In the genomic region with DNA sequence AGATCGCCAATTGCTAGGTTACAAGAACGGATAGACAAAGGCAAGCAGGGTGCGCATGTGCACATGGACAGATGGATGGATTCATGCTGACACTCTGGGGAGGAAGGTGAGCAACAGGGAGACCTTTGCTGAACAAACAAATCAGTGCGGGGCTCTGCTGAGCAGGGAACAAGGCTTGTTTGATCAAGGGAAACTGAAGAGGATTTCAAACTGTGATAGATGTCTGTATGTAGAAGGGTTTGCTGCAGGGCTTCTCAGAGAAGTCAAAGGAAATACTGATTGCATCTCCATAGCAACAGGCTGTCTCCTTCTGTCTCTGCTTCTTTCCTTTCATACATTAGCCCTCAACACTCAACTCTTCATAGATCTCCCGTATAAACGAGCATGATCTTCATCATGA, we compare ENCODE assay signal across 20 mouse cellular contexts.
DNase-seq lines count a peak whose midpoint lies in the region; ATAC-seq and TF ChIP-seq lines count a peak whose summit lies in the region.
"Had no signal": no experiment of that assay in that cellular context is flagged by ENCODE, and none has a peak within 500 bp of the region (broad histone marks: within the 10 kb centered on the region; RNA-seq: fewer than 3 reads in every experiment).

No protein-coding gene starts in this region.

- no peak overlapping the region for H3K4me3 ChIP-seq in forebrain, postnatal 0 days (ENCODE audit: low read depth, low read length)
- H3K4me3 ChIP-seq in forebrain, embryonic 11.5 days (ENCODE audit: low read depth, low read length), result no peak overlapping the region
- H3K4me3 ChIP-seq in neural tube, embryonic 15.5 days (replicated peaks), result no peak overlapping the region
- H3K4me3 ChIP-seq in midbrain, embryonic 11.5 days (ENCODE audit: low read depth, low read length), result no peak overlapping the region
- H3K4me3 ChIP-seq: gastrocnemius, adult 2 months; heart, embryonic 12.5 days; liver, embryonic 13.5 days had no signal

- H3K4me1 ChIP-seq in forebrain, postnatal 0 days (ENCODE audit: insufficient read depth), result no peaks in the 10 kb centered on the region
- no peaks in the 10 kb centered on the region for H3K4me1 ChIP-seq in forebrain, embryonic 11.5 days (replicated peaks; ENCODE audit: control insufficient read depth, insufficient read depth, low read length)
- peaks cover 11% of the 10 kb centered on the region; the same call in 1 of the 2 replicates for H3K4me1 ChIP-seq in neural tube, embryonic 15.5 days
- H3K4me1 ChIP-seq in midbrain, embryonic 11.5 days (ENCODE audit: control insufficient read depth, insufficient read depth, low read length), result peaks cover 3% of the 10 kb centered on the region; the same call in 1 of the 2 replicates
- H3K4me1 ChIP-seq: heart, embryonic 12.5 days; liver, embryonic 13.5 days had no signal

- H3K36me3 ChIP-seq in forebrain, postnatal 0 days (ENCODE audit: insufficient read depth), result no peaks in the 10 kb centered on the region
- no peaks in the 10 kb centered on the region for H3K36me3 ChIP-seq in forebrain, embryonic 11.5 days (ENCODE audit: control insufficient read depth, insufficient read depth, low read length)
- H3K36me3 ChIP-seq in neural tube, embryonic 15.5 days, result no peaks in the 10 kb centered on the region
- no peaks in the 10 kb centered on the region for H3K36me3 ChIP-seq in midbrain, embryonic 11.5 days (ENCODE audit: control insufficient read depth, insufficient read depth, low read length)
- H3K36me3 ChIP-seq: heart, embryonic 12.5 days; liver, embryonic 13.5 days had no signal

- H3K9me3 ChIP-seq in forebrain, postnatal 0 days (ENCODE audit: low read length), result no peaks in the 10 kb centered on the region
- H3K9me3 ChIP-seq in forebrain, embryonic 11.5 days (ENCODE audit: control insufficient read depth, low read length), result no peaks in the 10 kb centered on the region
- no peaks in the 10 kb centered on the region for H3K9me3 ChIP-seq in neural tube, embryonic 15.5 days (replicated peaks)
- no peaks in the 10 kb centered on the region for H3K9me3 ChIP-seq in midbrain, embryonic 11.5 days (ENCODE audit: control insufficient read depth, low read length)
- H3K9me3 ChIP-seq: heart, embryonic 12.5 days; liver, embryonic 13.5 days had no signal

- H3K27me3 ChIP-seq in forebrain, postnatal 0 days (ENCODE audit: insufficient read depth, low read length), result no peaks in the 10 kb centered on the region
- H3K27me3 ChIP-seq in forebrain, embryonic 11.5 days (ENCODE audit: control insufficient read depth, insufficient read depth, low read length), result no peaks in the 10 kb centered on the region
- H3K27me3 ChIP-seq in neural tube, embryonic 15.5 days (replicated peaks), result no peaks in the 10 kb centered on the region
- H3K27me3 ChIP-seq in midbrain, embryonic 11.5 days (ENCODE audit: control insufficient read depth, insufficient read depth, low read length), result no peaks in the 10 kb centered on the region
- H3K27me3 ChIP-seq: heart, embryonic 12.5 days; liver, embryonic 13.5 days had no signal

- DNase-seq in forebrain, postnatal 0 days, result peak; percentile 53
- DNase-seq in forebrain, embryonic 11.5 days (ENCODE audit: low spot score), result no peak
- no peak for DNase-seq in neural tube, embryonic 10.5 days (ENCODE audit: extremely low spot score, low spot score)
- no peak for DNase-seq in midbrain, embryonic 11.5 days (ENCODE audit: low spot score, missing footprints)
- DNase-seq in kidney, adult 9 months, result no peak
- no peak for DNase-seq in T-cell, adult 2 months (ENCODE audit: low spot score)
- DNase-seq: B cell, adult 2 months; cerebellum, adult 9-10 months; gastrocnemius, adult 2 months; heart, postnatal 14 days; kidney, adult 2 months; kidney, postnatal 25 days; liver, embryonic 13.5 days; lung, embryonic 14.5 days; lung, postnatal 36 days; right cerebral cortex, postnatal 4 days; thymus, adult 2 months had no signal

- ATAC-seq in forebrain, postnatal 0 days, result peak; percentile 85
- ATAC-seq in forebrain, embryonic 11.5 days (replicated peaks; ENCODE audit: low FRiP score), result no peak
- ATAC-seq in neural tube, embryonic 15.5 days (ENCODE audit: low FRiP score), result 0 out of 2 replicates have a peak, but pooled peaks have one; percentile 53
- peak; percentile 33; the same call in 1 of the 2 replicates for ATAC-seq in midbrain, embryonic 11.5 days (ENCODE audit: low FRiP score)
- ATAC-seq: inflammation-experienced regulatory T-cells, adult 6 months had no signal

- no peak overlapping the region for H3K4me2 ChIP-seq in forebrain, postnatal 0 days (ENCODE audit: low read depth)
- no peak overlapping the region for H3K4me2 ChIP-seq in forebrain, embryonic 11.5 days (ENCODE audit: low read depth, low read length, severe bottlenecking)
- no peak overlapping the region for H3K4me2 ChIP-seq in neural tube, embryonic 15.5 days
- H3K4me2 ChIP-seq in midbrain, embryonic 11.5 days, result no peak overlapping the region
- H3K4me2 ChIP-seq: heart, embryonic 12.5 days; liver, embryonic 13.5 days; lung, embryonic 14.5 days had no signal

- TF ChIP-seq CTCF in forebrain, postnatal 0 days (IDR thresholded peaks at IDR 0.05; ENCODE audit: low read depth), result no peak

- H3K27ac ChIP-seq in forebrain, postnatal 0 days (ENCODE audit: low read depth, low read length), result 0 out of 2 replicates have a peak overlapping the region, but pooled peaks have one; percentile 0
- no peak overlapping the region for H3K27ac ChIP-seq in forebrain, embryonic 11.5 days (ENCODE audit: low read depth, low read length)
- no peak overlapping the region for H3K27ac ChIP-seq in neural tube, embryonic 15.5 days (replicated peaks)
- H3K27ac ChIP-seq in midbrain, embryonic 11.5 days (ENCODE audit: low read depth, low read length), result no peak overlapping the region
- H3K27ac ChIP-seq: gastrocnemius, adult 2 months; liver, embryonic 13.5 days had no signal

- 50% methylated on average over 6 of the region's 6 CpGs for WGBS in forebrain, postnatal 0 days
- 62% methylated on average over 6 of the region's 6 CpGs for WGBS in forebrain, embryonic 11.5 days
- WGBS in neural tube, embryonic 15.5 days, result 39% methylated on average over 6 of the region's 6 CpGs
- 43% methylated on average over 6 of the region's 6 CpGs for WGBS in midbrain, embryonic 11.5 days

- no peak overlapping the region for H3K9ac ChIP-seq in forebrain, postnatal 0 days
- no peak overlapping the region for H3K9ac ChIP-seq in forebrain, embryonic 11.5 days (ENCODE audit: low read length)
- H3K9ac ChIP-seq in neural tube, embryonic 15.5 days (replicated peaks), result no peak overlapping the region
- no peak overlapping the region for H3K9ac ChIP-seq in midbrain, embryonic 11.5 days (ENCODE audit: low read length)
- H3K9ac ChIP-seq: heart, embryonic 12.5 days; liver, embryonic 13.5 days; lung, embryonic 14.5 days had no signal
